Mouse (Mus musculus) limb, embryonic 10.5 days (tissue): ENCODE measurements around the gene 9130409I23Rik. TPM values are rescaled to one million over a fixed set of nuclear protein-coding genes. Genes with fewer than 3 reads are reported as not detected.
"Not testable (repeated sequence)": the region's sequence is repeated elsewhere in the genome, so short reads cannot be mapped to it uniquely, and the experiment has no call there.

Experiments used
- DNase-seq: peaks from one replicate; pipeline ENCODE4 v3.0.0-alpha.2; 2017; ENCODE audit warnings: low spot score
- H3K27ac ChIP-seq: fragments of 300-500 bp; sonication (generic); 2 replicates; pipeline ENCODE4 v1.5.1; 2016; ENCODE audit warnings: mild to moderate bottlenecking
- H3K27me3 ChIP-seq: fragments of 300-500 bp; sonication (generic); 2 replicates; pipeline ENCODE4 v1.6.1; 2016; ENCODE audit warnings: low read depth, mild to moderate bottlenecking; ENCODE audit not compliant: poor library complexity, severe bottlenecking
- H3K36me3 ChIP-seq: fragments of 300-500 bp; sonication (generic); 2 replicates; pipeline ENCODE4 v1.6.1; 2016; ENCODE audit warnings: mild to moderate bottlenecking, moderate library complexity
- H3K4me1 ChIP-seq: fragments of 300-500 bp; sonication (generic); 2 replicates; pipeline ENCODE4 v1.6.1; 2016
- H3K4me3 ChIP-seq: fragments of 300-500 bp; sonication (generic); 2 replicates; pipeline ENCODE4 v1.5.1; 2016; ENCODE audit warnings: mild to moderate bottlenecking, moderate library complexity
- H3K9me3 ChIP-seq: fragments of 300-500 bp; sonication (generic); replicated peaks from 2 replicates; pipeline ENCODE4 v1.6.1; 2016; ENCODE audit warnings: mild to moderate bottlenecking
- WGBS: fragments of 180-500 bp; shearing (Covaris S2); methylation state at CpG from one replicate; pipeline ENCODE4 v1.1.7; 2016; 5-methylcytosine and 5-hydroxymethylcytosine counted together
- polyA plus RNA-seq: library from polyadenylated mRNA; unstranded; fragments of >200 nt; fragmentation: Nextera tagmentation; extraction: Ambion mirVana; gene quantifications from 2 replicates; pipeline ENCODE4 v1.2.1, GENCODE M21; 2016

Gene 9130409I23Rik
- polyA plus RNA-seq, 1 experiment from 2014 or later: not detected

DNA sequence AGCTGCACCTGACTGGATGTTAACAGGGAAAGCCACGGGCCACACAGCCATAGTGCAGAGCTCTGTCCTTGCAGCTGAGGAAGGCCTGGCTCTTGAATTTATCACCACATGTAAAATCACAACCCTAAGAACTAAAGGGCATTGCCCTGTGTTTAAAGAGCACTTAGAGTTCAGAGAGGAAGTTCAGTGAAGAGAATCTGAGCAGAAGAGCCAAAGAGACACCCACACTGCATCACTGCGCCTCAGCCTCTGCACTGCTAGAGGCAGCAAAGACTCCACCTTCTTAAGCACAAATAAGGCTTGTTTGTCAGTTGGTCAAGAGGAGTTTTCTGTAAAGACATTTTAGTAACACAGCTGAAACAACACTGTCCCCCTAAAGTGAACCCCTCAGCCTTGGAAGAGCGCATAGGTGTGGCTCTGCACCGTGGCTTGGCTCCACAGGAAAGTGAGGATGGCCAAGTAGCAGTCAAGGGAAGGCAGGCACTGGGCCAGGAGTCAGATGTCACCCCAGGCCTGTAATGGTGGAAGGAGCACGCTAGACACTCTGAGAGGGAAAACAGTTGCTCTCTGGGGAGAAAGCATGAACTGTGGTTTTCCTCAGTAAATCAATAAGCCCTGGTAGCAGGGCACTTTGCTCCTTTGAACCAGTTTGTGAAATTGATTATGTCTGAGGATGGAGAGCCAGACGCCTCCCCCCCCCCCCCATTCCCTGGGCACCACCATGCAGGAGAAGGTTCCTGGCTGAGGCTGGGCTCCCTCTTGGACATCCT lies 36.1 kb upstream of the 9130409I23Rik start:
- H3K27me3 ChIP-seq: peaks cover 15% of the 10 kb centered on the region; the same call in 1 of the 2 replicates
- H3K4me3 ChIP-seq: no peak overlapping the region
- H3K9me3 ChIP-seq: no peaks in the 10 kb centered on the region
- peaks cover 37% of the 10 kb centered on the region for H3K4me1 ChIP-seq
- WGBS: 80% methylated on average over 6 of the region's 6 CpGs
- no peak for DNase-seq
- no peaks in the 10 kb centered on the region for H3K36me3 ChIP-seq
- H3K27ac ChIP-seq: no peak overlapping the region

DNA sequence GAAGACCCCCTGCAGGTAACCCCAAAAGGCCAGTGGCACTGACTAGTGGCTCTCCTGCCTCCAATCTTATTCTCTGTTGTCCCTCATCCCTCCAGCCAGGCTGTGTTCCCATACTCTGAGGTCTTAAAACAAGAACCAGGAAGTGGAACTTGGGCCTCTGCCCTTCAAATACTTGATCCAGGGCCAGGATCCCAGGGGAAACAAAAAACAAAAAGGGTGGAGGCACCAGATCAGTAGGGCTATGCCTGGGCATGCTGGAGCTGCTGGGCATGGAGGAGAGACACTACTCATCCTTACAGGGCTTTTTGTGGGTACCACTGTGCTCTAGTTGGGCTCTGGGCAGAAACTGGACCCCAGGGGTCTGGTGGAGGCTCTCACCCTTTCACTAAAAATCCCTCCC lies 35.5 kb upstream of the 9130409I23Rik start:
- no peak overlapping the region for H3K4me3 ChIP-seq
- H3K36me3 ChIP-seq: no peaks in the 10 kb centered on the region
- H3K4me1 ChIP-seq: peaks cover 31% of the 10 kb centered on the region
- DNase-seq: no peak
- peak overlapping the region; percentile 40 for H3K27ac ChIP-seq
- H3K9me3 ChIP-seq: no peaks in the 10 kb centered on the region
- peaks cover 15% of the 10 kb centered on the region; the same call in 1 of the 2 replicates for H3K27me3 ChIP-seq

DNA sequence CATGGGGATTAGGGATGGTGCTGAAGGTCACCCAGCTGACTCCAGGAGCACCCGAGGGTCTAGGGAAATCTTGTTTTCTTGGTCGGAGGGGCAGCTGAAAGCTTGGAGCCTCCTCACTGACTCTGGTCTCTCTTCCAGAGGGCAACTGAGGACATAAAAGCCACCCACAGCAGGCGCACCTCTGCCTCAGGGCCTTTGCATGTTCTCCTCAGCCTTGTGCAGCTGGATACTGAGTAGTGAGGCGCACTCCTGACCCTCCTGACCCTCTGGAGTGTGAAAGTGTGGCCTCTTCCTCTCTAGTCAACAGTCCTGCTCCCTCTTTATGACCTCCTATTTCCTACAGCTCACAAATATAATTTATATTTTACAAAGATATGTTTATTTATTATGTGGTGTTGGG lies 35.0 kb upstream of the 9130409I23Rik start:
- DNase-seq: no peak
- no peaks in the 10 kb centered on the region for H3K36me3 ChIP-seq
- H3K27ac ChIP-seq: peak overlapping the region; percentile 40
- WGBS: 73% methylated on average over 4 of the region's 4 CpGs
- peaks cover 28% of the 10 kb centered on the region for H3K4me1 ChIP-seq
- H3K4me3 ChIP-seq: no peak overlapping the region
- peaks cover 15% of the 10 kb centered on the region; the same call in 1 of the 2 replicates for H3K27me3 ChIP-seq
- no peaks in the 10 kb centered on the region for H3K9me3 ChIP-seq

DNA sequence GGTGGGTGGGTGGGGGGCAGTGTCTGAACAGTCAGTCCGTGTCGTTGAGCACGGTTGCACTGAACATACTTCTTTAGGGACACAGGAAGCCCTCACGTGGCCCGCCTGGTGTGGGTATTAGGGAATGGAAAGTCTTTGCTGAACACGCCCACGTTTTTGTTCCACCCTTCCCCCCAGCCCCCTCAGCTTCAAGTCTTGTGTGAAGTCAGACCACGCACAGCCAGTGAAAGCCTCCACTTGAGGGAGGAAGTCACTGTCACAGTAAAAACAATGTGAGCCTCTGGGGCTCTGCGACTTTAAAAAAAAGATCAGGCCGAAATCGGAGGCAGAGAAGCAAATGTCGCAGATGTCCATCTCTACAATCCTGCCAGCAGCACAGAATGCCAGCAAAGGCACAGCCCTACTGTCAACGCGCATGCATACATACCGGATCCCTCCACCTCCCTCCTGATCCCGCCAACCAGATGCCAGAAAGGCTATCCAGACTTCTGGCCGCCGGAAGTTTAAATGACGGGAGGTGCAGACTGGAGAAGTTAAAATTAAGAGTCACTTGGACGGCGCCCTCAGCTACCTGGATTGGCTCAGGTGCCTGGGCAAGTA lies 34.4 kb upstream of the 9130409I23Rik start:
- WGBS: 13% methylated on average over 21 of the region's 21 CpGs
- H3K27me3 ChIP-seq: peaks cover 15% of the 10 kb centered on the region; the same call in 1 of the 2 replicates
- H3K36me3 ChIP-seq: no peaks in the 10 kb centered on the region
- peak overlapping the region; percentile 64 for H3K27ac ChIP-seq
- H3K9me3 ChIP-seq: no peaks in the 10 kb centered on the region
- DNase-seq: peak; percentile 62
- H3K4me3 ChIP-seq: peak overlapping the region; percentile 63
- H3K4me1 ChIP-seq: peaks cover 28% of the 10 kb centered on the region

DNA sequence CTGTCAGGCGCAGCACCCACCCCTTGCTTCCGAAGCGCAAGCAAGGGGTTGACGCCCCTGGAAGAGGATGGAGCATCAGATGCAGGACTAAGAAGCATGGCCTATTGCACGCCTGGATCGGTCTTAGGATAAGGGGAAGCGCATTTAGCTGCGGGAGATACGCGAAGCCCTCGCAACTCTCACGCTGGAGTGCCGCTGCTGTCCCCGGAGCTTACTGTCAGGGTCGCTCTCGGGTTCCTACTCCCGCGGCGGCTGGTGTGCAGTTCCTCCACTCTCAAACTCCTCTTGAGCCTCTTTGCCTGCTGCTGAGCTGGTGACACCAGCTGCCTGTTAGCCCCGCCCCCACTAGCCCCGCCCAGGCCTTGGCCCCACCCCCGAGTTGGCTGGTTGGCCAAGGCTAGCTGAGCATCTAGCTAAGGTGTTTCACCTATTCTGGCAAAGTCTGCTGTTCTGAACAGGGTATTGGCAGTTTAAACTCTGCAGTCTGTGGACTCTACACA lies 33.8 kb upstream of the 9130409I23Rik start:
- peak; percentile 84 for DNase-seq
- peaks cover 15% of the 10 kb centered on the region; the same call in 1 of the 2 replicates for H3K27me3 ChIP-seq
- WGBS: under 1% methylated on average over 22 of the region's 22 CpGs
- H3K4me3 ChIP-seq: peak overlapping the region; percentile 63
- H3K9me3 ChIP-seq: no peaks in the 10 kb centered on the region
- peaks cover 28% of the 10 kb centered on the region for H3K4me1 ChIP-seq
- peak overlapping the region; percentile 64 for H3K27ac ChIP-seq
- H3K36me3 ChIP-seq: no peaks in the 10 kb centered on the region

DNA sequence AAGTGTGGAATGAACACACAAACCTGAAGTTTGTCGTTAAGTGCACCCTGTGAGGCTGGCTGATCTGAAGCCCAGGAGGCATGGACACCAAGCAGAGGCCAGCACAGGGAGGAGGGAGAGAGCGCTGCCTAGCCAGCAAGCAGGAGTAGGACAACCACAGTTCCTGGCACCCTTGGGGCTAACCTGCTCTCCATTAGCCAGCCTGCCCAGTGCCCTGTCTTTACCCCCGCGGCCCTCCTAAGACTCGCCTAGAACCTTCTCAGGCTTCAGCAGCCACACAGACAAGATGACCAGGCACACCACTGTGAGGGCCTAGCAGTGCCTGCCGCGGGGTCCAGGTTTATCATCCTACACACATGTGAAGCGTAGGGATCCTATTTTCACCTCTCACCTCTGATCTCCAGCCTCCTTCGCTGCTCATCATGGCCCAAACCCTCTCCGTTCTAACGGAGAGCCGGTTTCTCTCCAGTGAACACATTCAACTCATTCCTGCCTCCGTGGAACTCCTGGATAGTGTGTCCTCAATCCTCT lies 33.1 kb upstream of the 9130409I23Rik start:
- DNase-seq: peak; percentile 29
- Histone ChIP-seq H3K9me3 (no peaks in the 10 kb centered on the region), H3K36me3 (no peaks in the 10 kb centered on the region), H3K4me3 (peak overlapping the region; percentile 63), H3K4me1 (peaks cover 28% of the 10 kb centered on the region), H3K27ac (no peak overlapping the region), H3K27me3 (peaks cover 15% of the 10 kb centered on the region; the same call in 1 of the 2 replicates)
- 71% methylated on average over 13 of the region's 13 CpGs for WGBS

DNA sequence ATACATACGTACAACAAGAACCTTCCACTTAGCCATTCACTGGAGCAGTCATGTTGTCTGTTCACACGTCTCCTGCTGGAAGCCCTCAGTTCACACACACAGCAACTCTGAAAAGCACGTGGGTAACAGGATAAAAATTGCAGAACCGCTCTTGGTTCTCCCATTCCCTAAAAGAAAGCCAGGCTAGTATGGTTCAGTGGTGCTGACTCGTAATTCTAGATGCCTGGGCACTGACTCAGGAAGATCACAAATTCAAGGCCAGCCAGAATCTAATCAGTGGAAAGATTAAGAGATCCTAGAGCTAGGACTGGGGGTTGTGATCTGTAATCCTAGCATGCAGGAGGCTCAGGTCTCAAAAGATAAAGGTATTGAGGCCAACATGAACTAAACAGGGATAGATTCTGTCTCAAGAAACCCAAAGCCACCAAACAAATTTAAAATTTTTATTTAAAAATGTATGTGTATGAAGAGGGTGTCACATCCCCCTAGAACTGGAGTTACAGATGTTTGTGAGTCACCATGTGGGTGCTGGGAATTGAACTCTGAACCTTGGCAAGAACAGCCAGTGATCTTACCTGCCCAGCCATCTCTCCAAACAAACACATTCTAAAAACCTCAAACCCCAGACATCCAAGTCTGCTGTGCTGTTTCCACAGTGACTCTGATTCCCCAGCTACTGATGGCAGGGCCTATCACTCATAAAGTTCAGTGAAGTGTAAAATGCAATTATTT lies 30.1 kb upstream of the 9130409I23Rik start, which contains the start of gene Ephx1:
Ephx1 (minus strand) TSS at position 149 of the 732 bp plus-strand sequence.
- DNase-seq: peak; percentile 7
- Histone ChIP-seq H3K4me3 (no peak within 1 kb of the TSS), H3K27me3 (peaks cover 10% of the 10 kb centered on the region; the same call in 1 of the 2 replicates), H3K4me1 (peaks cover 21% of the 10 kb centered on the region), H3K27ac (no peak within 1 kb of the TSS), H3K36me3 (no peaks in the 10 kb centered on the region), H3K9me3 (no peaks in the 10 kb centered on the region)
- WGBS: 64% methylated on average over 5 of the region's 5 CpGs

DNA sequence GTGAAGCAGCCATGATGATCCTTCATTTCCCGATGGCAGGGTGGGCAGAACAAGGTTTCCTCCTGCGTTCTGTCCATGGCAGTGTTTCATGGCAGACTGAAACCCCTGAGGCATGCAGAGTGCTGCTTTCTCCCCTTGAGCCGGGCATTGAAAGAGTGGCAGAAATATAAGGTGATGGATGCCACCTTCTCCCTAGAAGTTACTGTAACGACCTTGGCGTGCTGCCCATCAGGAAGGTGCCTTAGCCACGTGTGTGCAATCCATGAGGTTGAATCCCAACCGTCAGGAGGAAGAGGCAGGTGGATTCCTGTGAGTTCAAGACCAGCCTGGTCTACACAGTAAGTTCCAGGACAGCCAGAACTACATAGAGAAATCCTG lies 29.6 kb upstream of the 9130409I23Rik start:
- Histone ChIP-seq H3K27me3 (peaks cover 8% of the 10 kb centered on the region; the same call in 1 of the 2 replicates), H3K4me3 (no peak overlapping the region), H3K4me1 (peaks cover 15% of the 10 kb centered on the region), H3K9me3 (no peaks in the 10 kb centered on the region), H3K36me3 (no peaks in the 10 kb centered on the region), H3K27ac (no peak overlapping the region)
- WGBS: 72% methylated on average over 7 of the region's 7 CpGs
- DNase-seq: peak; percentile 10

DNA sequence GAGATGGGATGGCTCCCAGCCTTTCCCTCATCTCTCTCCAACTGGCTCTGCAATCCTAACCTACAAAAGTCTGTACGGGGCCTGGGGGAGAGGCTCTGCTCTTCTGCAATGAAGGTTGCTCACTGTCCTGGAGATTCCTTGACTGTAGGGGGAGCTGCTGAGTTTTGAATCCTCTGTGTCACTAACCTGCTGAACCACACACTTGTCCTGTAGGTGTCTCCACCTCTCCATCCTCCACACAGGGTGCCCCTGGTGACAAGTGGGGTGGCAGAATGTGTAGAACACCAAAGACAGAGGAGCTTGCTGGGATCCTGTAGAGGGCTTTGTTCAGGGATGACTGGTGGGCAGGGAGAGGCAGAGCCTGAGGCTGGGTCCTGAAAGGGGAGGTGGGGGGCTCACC lies 28.8 kb upstream of the 9130409I23Rik start:
- Histone ChIP-seq H3K4me3 (no peak overlapping the region), H3K27ac (no peak overlapping the region), H3K4me1 (peaks cover 7% of the 10 kb centered on the region), H3K36me3 (no peaks in the 10 kb centered on the region), H3K9me3 (no peaks in the 10 kb centered on the region), H3K27me3 (peaks cover 8% of the 10 kb centered on the region; the same call in 1 of the 2 replicates)
- 17% methylated on average over 1 of the region's 1 CpGs for WGBS
- DNase-seq: peak; percentile 35

DNA sequence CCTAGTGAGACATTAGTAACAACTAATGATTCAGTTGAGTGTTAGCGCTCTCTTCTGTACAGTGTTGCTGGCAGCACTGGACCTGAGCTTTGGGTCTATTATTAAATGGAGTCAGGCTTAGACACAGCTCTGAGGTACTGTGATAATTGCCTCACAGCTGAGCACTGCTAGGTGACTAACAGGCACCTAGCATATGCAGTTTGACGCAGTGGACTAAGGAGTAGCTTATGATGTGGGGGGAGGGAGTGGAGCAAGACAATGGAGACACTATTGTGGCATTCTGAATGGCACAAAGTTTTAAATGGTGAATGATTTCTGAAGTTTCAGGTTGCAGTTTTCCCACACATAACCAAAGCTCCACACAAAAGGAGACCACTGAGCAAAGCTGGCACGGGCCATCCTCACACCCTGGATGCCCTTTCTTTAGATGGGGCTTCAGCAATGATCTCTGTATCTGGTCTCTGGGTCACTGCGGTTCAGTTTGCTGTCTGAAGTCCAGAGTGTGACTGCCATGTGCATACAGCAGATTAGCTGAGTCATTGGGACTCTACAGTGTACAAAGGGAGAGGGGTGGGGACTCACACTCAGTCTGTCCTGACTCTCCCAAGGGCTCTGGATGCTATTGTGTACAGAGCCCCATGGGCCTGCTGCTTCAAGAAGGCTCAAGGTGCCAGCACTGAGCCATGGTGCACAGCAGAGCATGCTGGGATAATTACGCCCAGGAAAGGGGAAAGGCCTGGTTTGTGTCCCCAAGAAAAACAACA lies 15.8 kb upstream of the 9130409I23Rik start:
- not testable (repeated sequence) for H3K36me3 ChIP-seq, H3K9me3 ChIP-seq, H3K4me1 ChIP-seq, H3K4me3 ChIP-seq, DNase-seq, H3K27ac ChIP-seq, H3K27me3 ChIP-seq
- 89% methylated on average over 5 of the region's 5 CpGs for WGBS

DNA sequence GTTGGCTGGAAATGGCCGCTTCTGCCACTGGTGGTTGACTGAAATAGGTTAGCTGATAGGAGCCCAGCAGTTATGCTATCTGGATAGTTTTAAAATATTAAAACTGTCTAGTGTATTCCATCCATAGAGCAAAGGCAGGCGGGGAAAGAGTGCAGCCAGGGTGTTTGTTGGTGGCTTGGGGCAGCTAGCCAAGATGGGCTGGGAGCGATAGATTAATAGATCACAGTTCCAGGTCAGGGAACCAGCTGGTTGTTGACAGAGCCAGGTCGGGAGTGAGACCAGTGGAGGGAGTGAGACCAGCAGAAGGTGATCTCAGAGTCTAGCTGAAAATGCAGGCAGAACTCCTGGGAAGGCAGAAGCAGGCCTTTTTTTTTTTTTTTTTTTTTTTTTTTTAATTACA lies 13.4 kb upstream of the 9130409I23Rik start:
- Histone ChIP-seq H3K9me3 (no peaks in the 10 kb centered on the region), H3K4me1 (no peaks in the 10 kb centered on the region), H3K4me3 (no peak overlapping the region), H3K36me3 (no peaks in the 10 kb centered on the region), H3K27ac (no peak overlapping the region), H3K27me3 (0 out of 2 replicates have a peak, but pooled peaks cover 9% of the 10 kb centered on the region)
- WGBS: 76% methylated on average over 4 of the region's 4 CpGs
- DNase-seq: no peak

DNA sequence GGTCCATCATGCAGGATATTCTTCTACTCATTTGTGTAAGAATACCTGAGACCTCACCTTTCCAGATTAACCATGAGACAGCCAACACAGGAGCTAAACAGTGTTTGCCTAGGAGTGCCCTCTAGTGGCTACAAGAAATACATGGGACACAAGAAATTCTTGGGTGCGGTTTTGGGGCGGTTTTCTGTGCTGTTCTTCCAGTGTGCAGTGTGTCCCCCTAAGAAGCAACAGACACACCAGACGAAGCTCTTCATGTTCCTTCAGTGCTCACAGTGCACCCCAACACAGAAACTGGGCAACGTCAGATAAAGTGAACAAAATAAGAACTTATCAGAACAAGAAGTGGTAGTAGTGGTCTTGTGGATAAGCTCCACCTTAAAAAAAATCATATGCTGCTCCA lies 11.4 kb upstream of the 9130409I23Rik start:
- WGBS: 19% methylated on average over 4 of the region's 4 CpGs
- no peaks in the 10 kb centered on the region for H3K36me3 ChIP-seq

More for the DNA sequence above, 11.4 kb upstream of the 9130409I23Rik start:
- H3K9me3 ChIP-seq: no peaks in the 10 kb centered on the region
- no peaks in the 10 kb centered on the region for H3K4me1 ChIP-seq
- H3K27ac ChIP-seq: no peak overlapping the region
- no peak overlapping the region for H3K4me3 ChIP-seq
- DNase-seq: no peak
- H3K27me3 ChIP-seq: 0 out of 2 replicates have a peak, but pooled peaks cover 9% of the 10 kb centered on the region
